Mouse (Mus musculus) B cell, adult 2 months (primary cell): ENCODE data around the gene Arnt2.

ENCODE experiments used
- DNase-seq, 2 experiments: peaks; one replicate each; pipeline ENCODE4 v3.0.0; 2022

Arnt2 gene

GRCm38 (mm10) chr7:84227652-84228051, 182.3 kb downstream of the Arnt2 start:
- DNase-seq = no peak

- DNase-seq = no peak
Measured at GRCm38 (mm10) chr7:84226909-84227308, 183.1 kb downstream of the Arnt2 start.

- peak; percentile 10 to 13 for DNase-seq
Measured at GRCm38 (mm10) chr7:84212112-84212511, 197.9 kb downstream of the Arnt2 start.

GRCm38 (mm10) chr7:84210585-84211291, 199.2 kb downstream of the Arnt2 start:
- DNase-seq = no peak

- no peak for DNase-seq
Measured at GRCm38 (mm10) chr7:84203981-84204380, 206.0 kb downstream of the Arnt2 start.

- no peak for DNase-seq
Measured at GRCm38 (mm10) chr7:84201151-84202068, 208.6 kb downstream of the Arnt2 start.

- no peak for DNase-seq
Measured at GRCm38 (mm10) chr7:84197208-84197860, 212.6 kb downstream of the Arnt2 start.
